Mouse (Mus musculus) CH12.LX (cell line): Measurements from ENCODE around the gene Baz2b. TPM values are rescaled to one million over a fixed set of nuclear protein-coding genes. Genes with fewer than 3 reads are reported as not detected.
A peak's percentile ranks its signal among the peaks of the same experiment; 100 is the strongest.

Experiments
- DNase-seq: peaks from one replicate; pipeline ENCODE4 v3.0.0-alpha.2; 2013; ENCODE audit errors: extremely low read depth
- H3K27ac ChIP-seq: 2 replicates; pipeline ENCODE4 v1.5.1; 2012; ENCODE audit warnings: low read depth, mild to moderate bottlenecking, control low read depth, moderate library complexity; ENCODE audit not compliant: insufficient read depth
- H3K27me3 ChIP-seq: replicated peaks from 2 replicates; pipeline ENCODE3; 2012; ENCODE audit warnings: inconsistent platforms
- H3K36me3 ChIP-seq, 2 experiments: replicated peaks in 1 of 2; 2 replicates each; pipeline versions ENCODE3 to v1.6.1; 2012; ENCODE audit warnings: inconsistent platforms in 1 of 2, low read length in 1 of 2, mild to moderate bottlenecking in 1 of 2, mixed read lengths in 1 of 2, moderate library complexity in 1 of 2; ENCODE audit not compliant: control insufficient read depth in 1 of 2, insufficient read depth in 1 of 2
- H3K4me1 ChIP-seq, 2 experiments: 2 replicates each; pipeline ENCODE4 v1.6.1; 2012; ENCODE audit warnings: inconsistent platforms in 1 of 2, moderate library complexity in 1 of 2; ENCODE audit not compliant: insufficient read depth in 2 of 2, control insufficient read depth in 1 of 2
- H3K4me2 ChIP-seq: 2 replicates; pipeline ENCODE4 v1.6.1; 2012; ENCODE audit warnings: low read depth, mild to moderate bottlenecking, control low read depth; ENCODE audit not compliant: poor library complexity, insufficient read depth, severe bottlenecking
- H3K4me3 ChIP-seq, 3 experiments: fragments of 150-350 bp in 1 of 3; sonication (generic) in 1 of 3; replicated peaks in 1 of 3; 2 replicates each; pipeline versions ENCODE3 to v1.5.1; 2011 to 2012; ENCODE audit warnings: low read depth in 2 of 3, low read length in 2 of 3, mild to moderate bottlenecking in 2 of 3, moderate library complexity in 2 of 3, control low read depth in 1 of 3, improper control_type of control experiment in 1 of 3, inconsistent platforms in 1 of 3, mixed read lengths in 1 of 3; ENCODE audit not compliant: poor library complexity in 1 of 3
- H3K79me2 ChIP-seq: replicated peaks from 2 replicates; pipeline ENCODE4 v1.6.1; 2012; ENCODE audit warnings: mild to moderate bottlenecking, moderate library complexity; ENCODE audit not compliant: control insufficient read depth, poor library complexity, insufficient read depth, severe bottlenecking; ENCODE audit errors: extremely low read depth
- H3K9ac ChIP-seq: 2 replicates; pipeline ENCODE4 v1.6.1; 2012; ENCODE audit warnings: low read depth, mild to moderate bottlenecking, control low read depth, moderate library complexity; ENCODE audit not compliant: insufficient read depth
- H3K9me3 ChIP-seq: replicated peaks from 2 replicates; pipeline ENCODE3; 2012; ENCODE audit warnings: low read length, inconsistent platforms, mixed read lengths
- CHD1 ChIP-seq: IDR thresholded peaks from 2 replicates; pipeline ENCODE4 v1.6.1; 2012; ENCODE audit warnings: low read depth, low read length, improper control_type of control experiment, inconsistent platforms
- CHD2 ChIP-seq: IDR thresholded peaks from 2 replicates; pipeline ENCODE4 v1.6.1; 2011; ENCODE audit warnings: low read length, improper control_type of control experiment
- CTCF ChIP-seq, 2 experiments: IDR thresholded peaks in 1 of 2; conservative IDR thresholded peaks in 1 of 2; 2 replicates each; pipeline ENCODE4 v1.5.1; 2011 to 2012; ENCODE audit warnings: low read depth in 2 of 2, low read length in 2 of 2, improper control_type of control experiment in 1 of 2, inconsistent platforms in 1 of 2, mild to moderate bottlenecking in 1 of 2, moderate library complexity in 1 of 2
- E2F4 ChIP-seq: IDR thresholded peaks from 2 replicates; pipeline ENCODE4 v1.6.1; 2011; ENCODE audit warnings: low read depth, low read length, improper control_type of control experiment; ENCODE audit not compliant: insufficient replicate concordance
- ELF1 ChIP-seq: IDR thresholded peaks from 2 replicates; pipeline ENCODE4 v1.6.1; 2014; ENCODE audit warnings: low read depth, mild to moderate bottlenecking, inconsistent platforms, low read length, improper control_type of control experiment
- HCFC1 ChIP-seq: IDR thresholded peaks from 2 replicates; pipeline ENCODE4 v1.6.1; 2012; ENCODE audit warnings: low read depth, mild to moderate bottlenecking, inconsistent platforms, low read length, improper control_type of control experiment
- JUN ChIP-seq: IDR thresholded peaks from 2 replicates; pipeline ENCODE4 v1.6.1; 2011; ENCODE audit warnings: low read depth, mild to moderate bottlenecking, low read length, improper control_type of control experiment, moderate library complexity; ENCODE audit not compliant: insufficient read depth
- MAZ ChIP-seq: IDR thresholded peaks from 2 replicates; pipeline ENCODE4 v1.6.1; 2012; ENCODE audit warnings: low read depth, mild to moderate bottlenecking, inconsistent platforms, low read length, improper control_type of control experiment, moderate library complexity
- NRF1 ChIP-seq: IDR thresholded peaks from 2 replicates; pipeline ENCODE4 v1.6.1; 2014; ENCODE audit warnings: low read depth, mild to moderate bottlenecking, inconsistent platforms, low read length, improper control_type of control experiment, moderate library complexity
- PAX5 ChIP-seq: IDR thresholded peaks from 2 replicates; pipeline ENCODE4 v1.6.1; 2012; ENCODE audit warnings: low read length, inconsistent platforms, mixed read lengths
- POLR2AphosphoS2 ChIP-seq: IDR thresholded peaks from 2 replicates; pipeline ENCODE4 v1.6.1; 2011; ENCODE audit warnings: low read depth, low read length, improper control_type of control experiment
- SIN3A ChIP-seq: IDR thresholded peaks from 2 replicates; pipeline ENCODE4 v1.6.1; 2012; ENCODE audit warnings: low read length, improper control_type of control experiment, inconsistent platforms
- SMC3 ChIP-seq: IDR thresholded peaks from 2 replicates; pipeline ENCODE4 v1.6.1; 2011; ENCODE audit warnings: low read depth, low read length, improper control_type of control experiment
- TBP ChIP-seq: conservative IDR thresholded peaks from 2 replicates; pipeline ENCODE4 v1.6.1; 2011; ENCODE audit warnings: low read depth, low read length, improper control_type of control experiment
- UBTF ChIP-seq: IDR thresholded peaks from 2 replicates; pipeline ENCODE4 v1.6.1; 2012; ENCODE audit warnings: low read depth, mild to moderate bottlenecking, inconsistent platforms, low read length, improper control_type of control experiment, moderate library complexity
- USF1 ChIP-seq: IDR thresholded peaks from 2 replicates; pipeline ENCODE4 v1.6.1; 2014; ENCODE audit warnings: low read depth, mild to moderate bottlenecking, inconsistent platforms, low read length, improper control_type of control experiment
- ZC3H11A ChIP-seq: IDR thresholded peaks from 2 replicates; pipeline ENCODE4 v1.6.1; 2012; ENCODE audit warnings: low read depth, mild to moderate bottlenecking, inconsistent platforms, low read length, improper control_type of control experiment
- ZKSCAN1 ChIP-seq: IDR thresholded peaks from 2 replicates; pipeline ENCODE4 v1.6.1; 2012; ENCODE audit warnings: low read depth, inconsistent platforms, low read length, improper control_type of control experiment, borderline replicate concordance
- ZMIZ1 ChIP-seq: IDR thresholded peaks from 2 replicates; pipeline ENCODE4 v1.6.1; 2012; ENCODE audit warnings: low read depth, mild to moderate bottlenecking, inconsistent platforms, low read length, improper control_type of control experiment
- ZNF384 ChIP-seq: IDR thresholded peaks from 2 replicates; pipeline ENCODE4 v1.6.1; 2012; ENCODE audit warnings: low read depth, low read length, improper control_type of control experiment, inconsistent platforms
- dilution Hi-C: fragments of 300-500 bp; cut with MboI; formaldehyde crosslinking; loops from 2 replicates; pipeline ENCODE4 v1.14.3; 2020; ENCODE audit warnings: low sequenced_read_pairs; ENCODE audit not compliant: extremely low pct_unique_long_range_greater_than_20kb, extremely low pct_ligation_motif_present
- in situ Hi-C: fragments of 300-500 bp; cut with MboI; formaldehyde crosslinking; loops from 3 replicates; pipeline ENCODE4 v1.14.3; 2019; ENCODE audit warnings: low sequenced_read_pairs, low pct_ligation_motif_present, low pct_unique_long_range_greater_than_20kb, mixed read lengths
- polyA plus RNA-seq: library from polyadenylated mRNA; unstranded; fragments of >175 nt; gene quantifications from 2 replicates; pipeline ENCODE4 v1.2.1, GENCODE M21; 2012; ENCODE audit warnings: low read depth; ENCODE audit not compliant: insufficient read length
- total RNA-seq, 2 experiments: library from RNA; depleted of rRNA; stranded (reverse); fragments of 300-350 nt in 1 of 2; fragments of >200 nt in 1 of 2; gene quantifications; 2 replicates each; pipeline ENCODE4 v1.2.3; 2012 to 2014

Gene Baz2b
- total and polyA plus RNA-seq, 3 experiments: 17.3 to 36.3 (median 31.9) TPM

DNA sequence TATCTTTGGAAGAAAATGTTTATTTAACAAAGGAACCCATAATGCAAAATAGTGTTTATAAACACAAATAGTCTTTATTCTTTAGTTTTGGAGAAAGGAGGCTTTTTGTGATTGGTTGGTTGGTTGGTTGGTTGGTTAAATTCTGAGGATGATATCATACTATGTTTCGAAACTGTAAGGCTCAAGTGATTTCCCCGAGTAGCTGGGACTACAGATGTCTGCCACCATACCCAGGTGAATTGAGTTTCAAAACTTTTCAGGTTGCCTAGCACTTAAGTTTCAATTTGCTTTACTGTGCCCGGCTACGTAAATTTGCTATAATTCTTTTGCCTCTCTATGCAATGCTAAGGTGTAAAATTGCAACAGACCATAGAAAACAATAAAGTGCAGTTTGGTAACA is 127.4 kb downstream of the Baz2b start (continued):
- no peak for TF ChIP-seq CTCF (conservative IDR thresholded peaks at IDR 0.05 in 1 of 2, IDR thresholded peaks at IDR 0.05 in 1 of 2; ENCODE audit: low read depth in 2 of 2, low read length in 2 of 2)
- no peak for TF ChIP-seq E2F4
- TF ChIP-seq HCFC1: 0 out of 2 replicates have a peak, but pooled peaks have one; percentile 11
- TF ChIP-seq MAZ: no peak
- no peak for TF ChIP-seq ZC3H11A
- no peak for TF ChIP-seq PAX5
- TF ChIP-seq TBP: no peak

GRCm38 (mm10) chr2:60080831-60081230 is 128.8 kb downstream of the Baz2b start:
- peaks cover 0 to 3% of the 10 kb centered on the region in 2 experiments for H3K36me3 ChIP-seq
- dilution Hi-C loops (no loop called here), in situ Hi-C loops (no loop called here)
- no peaks in the 10 kb centered on the region for H3K27me3 ChIP-seq
- no peak overlapping the region for H3K27ac ChIP-seq
- peaks cover 17% of the 10 kb centered on the region for H3K79me2 ChIP-seq
- TF ChIP-seq USF1: no peak
- no peak for TF ChIP-seq JUN
- TF ChIP-seq ZMIZ1: no peak
- no peak for TF ChIP-seq HCFC1
- no peak for TF ChIP-seq POLR2AphosphoS2
- no peak for TF ChIP-seq CHD1
- TF ChIP-seq TBP: no peak
- TF ChIP-seq ZC3H11A: no peak
- TF ChIP-seq CTCF (conservative IDR thresholded peaks at IDR 0.05 in 1 of 2, IDR thresholded peaks at IDR 0.05 in 1 of 2; ENCODE audit: low read depth in 2 of 2, low read length in 2 of 2): no peak
- no peak for TF ChIP-seq ZNF384
- no peak for TF ChIP-seq SIN3A
- TF ChIP-seq SMC3: no peak
- TF ChIP-seq ZKSCAN1: no peak
- no peak for TF ChIP-seq ELF1
- TF ChIP-seq MAZ: no peak
- no peak for TF ChIP-seq E2F4
- TF ChIP-seq NRF1: no peak
- TF ChIP-seq UBTF: no peak
- no peak for TF ChIP-seq PAX5
- no peak for TF ChIP-seq CHD2
- H3K4me2 ChIP-seq: no peak overlapping the region
- H3K4me1 ChIP-seq: peaks cover 11 to 69% of the 10 kb centered on the region in 2 experiments; a peak in 3 of 4 replicates
- H3K9me3 ChIP-seq: no peaks in the 10 kb centered on the region
- no peak overlapping the region for H3K9ac ChIP-seq
- no peak overlapping the region for H3K4me3 ChIP-seq
- DNase-seq: no peak
